8 mouse cellular contexts compared by ENCODE assay signal in the genomic region with DNA sequence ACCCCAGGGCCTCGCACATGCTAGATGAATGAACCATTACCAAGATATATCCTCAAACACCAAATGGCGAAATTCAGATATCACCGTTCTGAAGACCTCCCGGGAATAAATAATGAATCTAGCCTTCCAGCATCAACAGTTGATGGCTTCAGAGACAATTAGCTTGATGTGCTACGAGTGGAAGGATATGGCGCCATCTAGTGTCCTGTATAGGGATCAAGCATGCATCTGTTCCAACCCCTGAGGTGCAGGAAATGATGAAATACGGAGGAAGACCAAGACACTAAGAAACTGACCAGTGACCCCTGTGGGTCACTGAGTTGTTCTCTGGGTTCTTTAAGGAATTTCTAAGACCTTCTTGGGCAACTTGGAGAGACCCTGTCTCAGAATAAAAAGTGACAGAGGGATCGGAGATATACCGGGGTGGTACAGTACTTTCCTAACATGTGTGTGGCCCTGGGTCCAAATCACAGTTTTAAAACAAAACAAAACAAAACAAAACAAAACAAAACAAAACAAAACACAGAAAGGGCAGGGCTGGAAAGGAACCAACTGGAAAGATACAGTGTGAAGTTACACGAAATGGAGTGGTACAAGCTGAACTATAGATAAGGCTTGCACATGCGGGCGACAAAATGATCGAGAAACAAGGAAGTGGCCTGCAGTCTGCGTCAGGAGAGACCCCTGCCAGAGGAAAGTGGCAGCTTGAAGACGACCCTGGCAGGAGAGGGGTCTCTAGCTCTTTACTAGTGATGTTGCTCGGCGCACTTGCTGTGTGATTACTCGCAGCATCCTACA. TPM values are rescaled to one million over a fixed set of nuclear protein-coding genes. Genes with fewer than 3 reads are reported as not detected.
DNase-seq lines count a peak whose midpoint lies in the region; ATAC-seq and TF ChIP-seq lines count a peak whose summit lies in the region.

No protein-coding gene starts in this region.

- no peak overlapping the region for H3K27ac ChIP-seq in hindbrain, embryonic 11.5 days (ENCODE audit: low read depth, low read length)

- no peak overlapping the region for H3K4me3 ChIP-seq in hindbrain, embryonic 11.5 days (ENCODE audit: low read depth, low read length)

- no peak for TF ChIP-seq POLR2A in brain, embryonic 14.5 days (IDR thresholded peaks at IDR 0.05; ENCODE audit: borderline replicate concordance, extremely low read depth, insufficient read depth, insufficient read length, poor library complexity, severe bottlenecking)

- TF ChIP-seq CTCF in brain, embryonic 14.5 days (IDR thresholded peaks at IDR 0.05; ENCODE audit: borderline replicate concordance, extremely low read depth, insufficient read depth, insufficient read length) = peak; percentile 82; the same call in 1 of the 2 replicates

- H3K9ac ChIP-seq in hindbrain, embryonic 11.5 days (ENCODE audit: low read depth, low read length) = no peak overlapping the region

- ATAC-seq in erythroblast, adult 5-6 weeks (replicated peaks; ENCODE audit: low FRiP score, poor library complexity, severe bottlenecking) = peak; percentile 73
- ATAC-seq in hindbrain, embryonic 11.5 days (ENCODE audit: low FRiP score) = peak; percentile 51; the same call in 1 of the 2 replicates

- H3K9me3 ChIP-seq in hindbrain, embryonic 11.5 days (ENCODE audit: control insufficient read depth, low read length) = no peaks in the 10 kb centered on the region

- H3K27me3 ChIP-seq in hindbrain, embryonic 11.5 days (ENCODE audit: control insufficient read depth, insufficient read depth, low read length) = no peaks in the 10 kb centered on the region

- no peaks in the 10 kb centered on the region for H3K36me3 ChIP-seq in hindbrain, embryonic 11.5 days (ENCODE audit: control insufficient read depth, insufficient read depth, low read length)

- DNase-seq in adrenal gland, adult 2 months = peak; percentile 69
- no peak for DNase-seq in adrenal gland, postnatal 4 days (ENCODE audit: low spot score in 2 of 2)
- peak; percentile 92 for DNase-seq in brain, embryonic 14.5 days (ENCODE audit: low read depth)
- DNase-seq in hindbrain, embryonic 11.5 days (ENCODE audit: low spot score) = peak; percentile 84
- peak; percentile 64 to 75 for DNase-seq in layer of hippocampus, postnatal 10 days (ENCODE audit: low spot score in 2 of 2)
- peak; percentile 74 for DNase-seq in lung, postnatal 14 days
- DNase-seq in right cerebral cortex, adult 2 months (ENCODE audit: low spot score in 2 of 2) = peak; percentile 72 to 76

- 54% methylated on average over 18 of the region's 18 CpGs for WGBS in hindbrain, embryonic 11.5 days

- H3K4me2 ChIP-seq in hindbrain, embryonic 11.5 days (replicated peaks; ENCODE audit: low read depth, low read length) = no peak overlapping the region

- no peaks in the 10 kb centered on the region for H3K4me1 ChIP-seq in hindbrain, embryonic 11.5 days (replicated peaks; ENCODE audit: control insufficient read depth, insufficient read depth, low read length)

RNA-seq across cellular contexts. Expression of a gene that starts 6.5 kb away (rescaled TPM):
- total RNA-seq in adrenal gland, adult 2 months (2021) = 100 to 1,000 TPM in 1 of 2 experiments, 10 to 100 TPM in 1; 34.1 to 125 TPM
- 58.3 and 115 TPM in 2 replicates for polyA plus RNA-seq in adrenal gland, adult 2 months (2012; rRNA removed)
- 10 to 100 TPM; 59.5 to 71.3 TPM for total RNA-seq in adrenal gland, postnatal 4 days (2021)
- polyA plus RNA-seq in brain, embryonic 14.5 days (2012; rRNA removed) = 102 and 118 TPM in 2 replicates
- 1.9 and 3.8 TPM in 2 replicates for total RNA-seq in erythroblast, adult 5-6 weeks (2015; ENCODE audit: low replicate concordance)
- total RNA-seq in erythroblast, adult 5-6 weeks (2017; ENCODE audit: low replicate concordance) = 4.3 and 4.5 TPM in 2 replicates
- 104 and 109 TPM in 2 replicates for polyA plus RNA-seq in hindbrain, embryonic 11.5 days (2014; fragmentation: Nextera tagmentation; extraction: Ambion mirVana)
- total RNA-seq in layer of hippocampus, postnatal 10 days (2021) = 100 to 1,000 TPM; 267 to 271 TPM

Comparison
In these comparisons a context has a peak if more than half of its experiments do, and no peak if none do; other contexts are left out.
1. DNase-seq: peak in adrenal gland, adult 2 months (single experiment), brain, embryonic 14.5 days (single experiment), hindbrain, embryonic 11.5 days (single experiment), layer of hippocampus, postnatal 10 days (2 of 2), lung, postnatal 14 days (single experiment) and right cerebral cortex, adult 2 months (2 of 2); none in adrenal gland, postnatal 4 days (0 of 2).
2. RNA of a gene that starts 6.5 kb away (total RNA-seq): 267 to 271 TPM in layer of hippocampus, postnatal 10 days, 34.1 to 125 TPM in adrenal gland, adult 2 months and 59.5 to 71.3 TPM in adrenal gland, postnatal 4 days; 1.9 to 4.5 TPM in erythroblast, adult 5-6 weeks; every median in the first group is over 4 times any median in the second.